Mouse (Mus musculus) 3T3-L1 (cell line): ENCODE measurements around the gene Serpinb9d.
"Not testable (repeated sequence)": the region's sequence is repeated elsewhere in the genome, so short reads cannot be mapped to it uniquely, and the experiment has no call there.

ENCODE experiments used
- DNase-seq: peaks from one replicate; pipeline ENCODE4 v3.0.0-alpha.2; 2015; ENCODE audit warnings: low read depth, low spot score

Gene Serpinb9d

GRCm38 (mm10) chr13:33192659-33193058, at the start of gene Serpinb9d:
Gene Serpinb9d, plus strand, starts transcription at chr13:33192959.
- DNase-seq = no peak

- no peak for DNase-seq
Measured at GRCm38 (mm10) chr13:33159642-33160041, 33.1 kb upstream of the Serpinb9d start, which contains the start of gene Serpinb9c. Gene Serpinb9c, minus strand, starts transcription at chr13:33159742.

GRCm38 (mm10) chr13:33190486-33190885, 2.3 kb upstream of the Serpinb9d start:
- DNase-seq = peak; percentile 11

DNA sequence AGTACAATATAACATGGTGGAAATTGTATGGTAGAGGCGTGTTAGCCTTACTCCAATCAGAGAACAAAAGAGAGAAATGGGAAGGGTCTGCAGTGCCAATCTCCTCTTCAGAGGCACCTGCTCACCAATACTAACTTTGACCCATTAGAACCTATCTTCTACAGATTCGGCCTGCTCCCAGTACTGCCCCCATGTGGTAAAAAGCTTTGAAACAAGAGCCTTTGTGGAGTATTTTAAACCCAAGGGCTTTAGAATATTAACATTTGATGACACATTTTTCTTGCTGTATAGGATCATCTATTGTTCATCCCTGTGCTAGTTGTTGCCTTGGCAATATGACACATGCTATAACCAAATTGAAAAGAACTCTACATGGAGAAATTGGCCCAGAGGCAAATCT, 7.0 kb downstream of the Serpinb9d start:
- DNase-seq = peak; percentile 25

- not testable (repeated sequence) for DNase-seq
Measured at GRCm38 (mm10) chr13:33249312-33249711, 56.6 kb downstream of the Serpinb9d start, which contains the start of gene Serpinb9e. Gene Serpinb9e, plus strand, starts transcription at chr13:33249612.
